Mouse (Mus musculus): ENCODE data around the gene Gbf1. TPM values are rescaled to one million over a fixed set of nuclear protein-coding genes. Genes with fewer than 3 reads are reported as not detected.

Gene Gbf1
- polyA plus RNA-seq, 1 experiment = 86.4 TPM

DNA sequence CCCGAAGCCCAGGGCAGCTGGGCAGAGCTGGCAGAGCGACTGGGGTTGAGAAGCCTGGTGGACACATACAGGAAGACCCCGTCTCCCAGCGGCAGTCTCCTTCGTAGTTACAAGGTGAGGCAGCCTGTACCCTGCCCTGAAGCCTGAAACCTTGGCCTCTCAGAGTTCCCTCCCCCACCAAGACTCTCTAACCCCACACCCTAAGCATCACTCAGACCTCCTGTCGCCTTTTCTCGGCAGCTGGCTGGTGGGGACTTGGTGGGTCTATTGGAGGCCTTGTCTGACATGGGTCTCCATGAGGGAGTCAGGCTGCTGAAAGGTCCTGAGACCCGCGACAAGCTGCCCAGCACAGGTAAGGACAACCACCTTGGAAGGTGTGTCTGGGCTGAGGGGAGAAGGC, 159.0 kb downstream of the Gbf1 start:
- Histone ChIP-seq H3K27ac (ENCODE audit: insufficient read depth, low read length) (no peak overlapping the region), H3K4me3 (ENCODE audit: insufficient read depth, low read length) (no peak overlapping the region), H3K4me1 (ENCODE audit: control insufficient read depth, insufficient read depth, low read length) (no peaks in the 10 kb centered on the region)
- TF ChIP-seq POLR2A (IDR thresholded peaks at IDR 0.05; ENCODE audit: low read depth, low read length) = no peak
- TF ChIP-seq CTCF (IDR thresholded peaks at IDR 0.05; ENCODE audit: borderline replicate concordance, insufficient read depth, low read length) = no peak

DNA sequence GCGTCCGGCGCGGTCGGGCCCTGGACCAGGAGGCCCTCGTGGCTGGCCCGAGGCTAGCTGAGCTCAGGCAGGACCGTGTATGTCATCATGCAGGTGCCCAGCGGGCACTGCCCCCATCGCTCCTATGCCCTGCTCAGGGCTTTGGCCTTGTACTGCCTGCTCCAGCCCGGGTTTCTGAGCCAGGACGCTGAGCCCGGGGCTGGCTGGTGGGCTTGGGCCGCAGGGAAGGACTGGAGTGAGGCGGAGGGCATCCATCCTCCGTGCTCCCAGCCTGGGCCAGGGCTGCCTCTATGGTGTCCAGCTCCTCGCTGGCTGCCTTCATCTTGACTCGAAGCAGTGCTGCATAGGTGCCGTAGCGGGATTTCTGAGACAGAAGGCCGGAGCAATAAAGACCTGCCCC, 160.3 kb downstream of the Gbf1 start:
- H3K27ac ChIP-seq (ENCODE audit: insufficient read depth, low read length) = no peak overlapping the region
- no peak for TF ChIP-seq POLR2A (IDR thresholded peaks at IDR 0.05; ENCODE audit: low read depth, low read length)
- H3K4me3 ChIP-seq (ENCODE audit: insufficient read depth, low read length) = no peak overlapping the region
- no peaks in the 10 kb centered on the region for H3K4me1 ChIP-seq (ENCODE audit: control insufficient read depth, insufficient read depth, low read length)

DNA sequence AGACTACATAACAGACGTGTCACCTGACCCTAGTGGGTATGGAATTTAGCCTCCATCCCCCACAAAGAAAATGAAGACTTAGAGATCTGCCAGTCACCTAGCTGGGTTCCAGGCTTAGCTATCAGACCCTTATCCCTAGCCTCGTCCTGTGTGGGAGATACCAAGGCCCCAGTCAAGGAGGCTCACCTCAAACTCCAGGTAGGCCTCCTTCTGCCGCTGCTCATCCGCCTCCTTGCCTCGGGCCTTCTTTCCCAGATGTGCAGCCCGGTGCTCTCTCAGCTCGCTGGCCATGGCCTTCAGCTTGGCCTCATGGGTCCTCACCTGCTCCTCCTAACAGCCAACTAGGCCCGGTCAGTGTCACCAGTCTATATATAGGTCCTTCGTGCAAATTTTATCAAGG, 160.8 kb downstream of the Gbf1 start:
- TF ChIP-seq CTCF (IDR thresholded peaks at IDR 0.05; ENCODE audit: borderline replicate concordance, insufficient read depth, low read length) = no peak
- no peak for TF ChIP-seq POLR2A (IDR thresholded peaks at IDR 0.05; ENCODE audit: low read depth, low read length)
- Histone ChIP-seq H3K4me3 (ENCODE audit: insufficient read depth, low read length) (no peak overlapping the region), H3K27ac (ENCODE audit: insufficient read depth, low read length) (no peak overlapping the region), H3K4me1 (ENCODE audit: control insufficient read depth, insufficient read depth, low read length) (no peaks in the 10 kb centered on the region)

DNA sequence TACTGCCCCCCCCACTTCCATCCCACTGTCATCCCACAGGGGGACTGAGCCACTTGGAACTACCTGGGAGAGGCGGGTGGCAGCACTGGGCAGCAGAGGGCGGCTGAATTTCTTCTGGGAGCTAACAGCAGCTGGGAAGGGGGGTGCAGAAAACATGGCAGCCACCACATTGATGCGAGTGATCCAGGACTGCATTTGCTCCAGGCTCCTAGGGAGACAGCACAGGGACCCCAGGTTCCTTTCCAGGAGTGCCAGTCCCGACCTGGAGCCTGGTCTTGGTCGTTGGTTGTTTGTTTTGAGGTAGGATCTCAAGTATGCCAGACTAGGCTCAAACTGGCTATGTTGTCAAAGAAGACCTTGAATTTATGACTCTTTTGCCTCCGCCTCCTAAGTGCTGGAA, 161.3 kb downstream of the Gbf1 start:
- Histone ChIP-seq H3K4me1 (ENCODE audit: control insufficient read depth, insufficient read depth, low read length) (no peaks in the 10 kb centered on the region; the same call in 1 of the 2 replicates), H3K4me3 (ENCODE audit: insufficient read depth, low read length) (no peak overlapping the region), H3K27ac (ENCODE audit: insufficient read depth, low read length) (no peak overlapping the region)
- TF ChIP-seq POLR2A (IDR thresholded peaks at IDR 0.05; ENCODE audit: low read depth, low read length) (no peak), CTCF (IDR thresholded peaks at IDR 0.05; ENCODE audit: borderline replicate concordance, insufficient read depth, low read length) (no peak)

DNA sequence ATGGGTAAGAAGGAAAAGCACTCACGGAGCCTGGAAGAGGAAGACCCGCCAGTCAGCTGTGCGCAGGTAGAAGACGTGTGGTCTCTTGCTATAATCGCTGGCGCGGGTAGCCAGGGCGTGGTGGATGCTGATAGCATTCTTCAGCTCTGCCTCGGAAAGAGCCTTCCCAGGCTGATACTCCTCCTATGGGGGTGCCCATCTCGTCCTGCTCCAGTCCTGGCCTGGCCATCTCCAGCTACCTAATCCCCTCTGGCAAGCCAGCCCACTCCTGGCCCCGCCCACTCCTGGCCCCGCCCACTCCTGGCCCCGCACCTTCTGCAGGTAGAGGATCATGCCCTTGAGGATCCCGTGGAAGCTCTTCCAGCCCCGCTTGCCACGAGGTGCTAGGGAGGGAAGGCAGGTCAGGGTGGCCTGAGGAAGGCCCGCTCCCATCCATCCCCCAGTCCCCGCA, 161.9 kb downstream of the Gbf1 start:
- Histone ChIP-seq H3K4me1 (ENCODE audit: control insufficient read depth, insufficient read depth, low read length) (peaks cover 2% of the 10 kb centered on the region; the same call in 1 of the 2 replicates), H3K27ac (ENCODE audit: insufficient read depth, low read length) (no peak overlapping the region), H3K4me3 (ENCODE audit: insufficient read depth, low read length) (no peak overlapping the region)
- TF ChIP-seq CTCF (IDR thresholded peaks at IDR 0.05; ENCODE audit: borderline replicate concordance, insufficient read depth, low read length) = no peak
- TF ChIP-seq POLR2A (IDR thresholded peaks at IDR 0.05; ENCODE audit: low read depth, low read length) = 0 out of 2 replicates have a peak, but pooled peaks have one; percentile 14

DNA sequence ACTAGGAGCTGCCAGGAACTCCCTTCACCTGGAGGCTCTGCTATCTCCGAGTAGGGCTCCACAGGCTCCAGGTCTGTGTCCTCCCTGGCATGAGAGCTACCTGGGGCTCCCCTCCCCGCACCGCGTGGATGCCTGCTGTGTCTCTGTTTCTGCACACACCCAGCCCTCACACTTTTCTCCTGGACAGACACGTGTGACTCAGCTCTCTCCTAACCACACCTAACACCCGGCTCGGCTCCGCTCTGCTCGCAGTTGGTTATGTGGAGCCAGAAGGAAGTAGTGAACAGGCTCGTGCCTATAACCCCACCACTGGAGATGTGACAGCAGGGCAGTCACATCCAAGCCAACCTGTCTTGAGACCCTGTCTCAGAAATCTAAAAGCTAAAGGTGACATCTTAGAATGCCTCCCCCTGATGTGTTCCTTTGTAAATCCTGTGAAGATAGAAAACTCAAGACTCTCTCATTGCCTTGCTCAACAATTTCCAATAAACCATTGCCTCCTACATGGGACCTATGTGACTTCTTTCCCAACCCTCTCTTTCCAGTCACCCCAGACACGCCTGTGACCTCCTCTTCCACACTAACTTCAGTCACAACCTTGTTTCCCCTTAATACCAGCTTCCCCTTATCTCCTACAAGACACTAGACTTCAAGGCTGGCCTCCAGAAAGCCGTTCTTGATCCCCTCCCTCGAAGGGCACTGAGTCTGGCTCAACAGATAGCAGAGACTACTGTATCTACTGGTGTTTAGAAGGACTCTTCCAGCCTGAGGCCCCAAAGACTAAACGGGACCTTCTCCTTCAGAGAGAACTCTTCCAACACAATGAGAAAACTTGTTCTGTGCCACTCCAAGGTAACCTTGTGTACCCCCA, 162.8 kb downstream of the Gbf1 start:
- Histone ChIP-seq H3K4me3 (ENCODE audit: insufficient read depth, low read length) (no peak overlapping the region), H3K4me1 (ENCODE audit: control insufficient read depth, insufficient read depth, low read length) (peaks cover 2% of the 10 kb centered on the region; the same call in 1 of the 2 replicates), H3K27ac (ENCODE audit: insufficient read depth, low read length) (no peak overlapping the region)
- TF ChIP-seq CTCF (IDR thresholded peaks at IDR 0.05; ENCODE audit: borderline replicate concordance, insufficient read depth, low read length) (no peak), POLR2A (IDR thresholded peaks at IDR 0.05; ENCODE audit: low read depth, low read length) (0 out of 2 replicates have a peak, but pooled peaks have one; percentile 18)

DNA sequence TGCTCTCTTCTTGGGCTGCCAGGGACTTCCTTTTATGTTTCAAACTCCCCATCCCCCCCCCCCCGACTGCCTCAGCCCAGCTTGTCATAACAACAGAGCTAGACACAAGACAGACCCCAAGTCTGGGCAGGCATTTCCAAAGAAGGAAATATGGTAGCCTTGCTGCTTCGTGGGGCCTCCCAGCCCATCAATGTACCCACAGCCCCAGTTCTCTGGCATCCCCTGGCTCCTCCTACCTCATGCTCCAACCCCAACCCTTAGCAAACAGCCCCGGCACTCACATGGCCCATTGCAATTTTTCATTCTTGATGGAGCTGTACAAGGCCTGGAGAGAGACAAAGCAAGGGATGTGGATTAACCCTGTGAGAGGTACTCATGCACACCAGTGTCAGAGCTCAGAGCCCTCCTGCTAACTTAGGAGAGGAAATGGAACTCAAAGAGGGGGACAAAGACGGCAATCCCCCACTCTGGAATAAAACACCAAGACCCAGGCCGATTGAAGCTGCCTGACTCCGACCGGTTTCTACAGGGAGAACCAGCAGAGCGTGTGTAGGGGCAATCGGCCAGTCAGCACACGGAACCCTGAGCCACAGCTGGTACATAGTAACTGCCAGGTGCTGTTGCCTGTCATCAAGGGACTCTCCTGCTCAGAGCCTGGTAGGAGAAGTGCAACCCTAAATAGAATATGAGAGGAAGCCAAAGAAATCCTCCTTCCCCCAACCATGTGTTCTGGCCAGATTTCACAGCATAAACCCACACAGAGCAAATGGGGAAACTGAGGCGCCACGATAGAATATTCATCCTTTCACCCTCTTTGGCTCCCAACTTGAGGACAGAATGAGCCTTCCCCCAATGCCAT, 163.7 kb downstream of the Gbf1 start:
- no peak overlapping the region for H3K4me3 ChIP-seq (ENCODE audit: insufficient read depth, low read length)
- peaks cover 2% of the 10 kb centered on the region for H3K4me1 ChIP-seq (ENCODE audit: control insufficient read depth, insufficient read depth, low read length)
- TF ChIP-seq CTCF (IDR thresholded peaks at IDR 0.05; ENCODE audit: borderline replicate concordance, insufficient read depth, low read length) (no peak), POLR2A (IDR thresholded peaks at IDR 0.05; ENCODE audit: low read depth, low read length) (0 out of 2 replicates have a peak, but pooled peaks have one; percentile 25)
- no peak overlapping the region for H3K27ac ChIP-seq (ENCODE audit: insufficient read depth, low read length)

DNA sequence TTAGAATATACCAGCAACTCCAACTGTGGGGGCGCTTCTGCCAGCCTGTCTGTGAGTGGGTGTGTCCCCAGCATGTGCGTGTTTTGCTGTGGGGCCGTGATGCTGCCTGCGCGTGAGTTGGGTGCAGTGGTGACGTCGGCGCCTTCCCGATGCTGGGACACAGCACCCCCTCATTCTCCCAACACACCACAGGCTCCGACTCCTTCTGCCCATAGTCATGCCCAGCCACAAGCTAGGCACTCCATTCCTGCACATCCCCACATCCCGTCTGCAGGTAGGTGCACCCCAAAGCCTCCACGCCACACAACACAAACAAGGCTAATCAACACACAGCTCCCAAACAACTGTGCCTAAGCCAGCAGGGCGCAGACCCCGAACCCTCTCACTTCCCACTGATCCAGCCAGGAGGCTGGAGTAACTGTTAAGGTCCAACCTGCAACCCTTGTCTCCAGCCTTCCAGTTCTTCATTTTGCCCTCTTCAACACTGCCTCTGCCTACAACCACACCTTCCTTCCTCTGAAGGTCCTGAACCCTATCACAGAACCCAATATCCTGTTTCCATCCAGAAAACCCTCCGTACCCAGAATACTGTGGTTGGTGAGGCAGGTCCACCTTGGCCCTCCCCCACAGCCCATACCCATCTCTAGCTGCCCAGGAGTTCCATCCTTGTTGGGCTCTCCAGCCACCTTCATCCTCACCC, 164.7 kb downstream of the Gbf1 start:
- no peak overlapping the region for H3K27ac ChIP-seq (ENCODE audit: insufficient read depth, low read length)
- peaks cover 2% of the 10 kb centered on the region for H3K4me1 ChIP-seq (ENCODE audit: control insufficient read depth, insufficient read depth, low read length)
- TF ChIP-seq CTCF (IDR thresholded peaks at IDR 0.05; ENCODE audit: borderline replicate concordance, insufficient read depth, low read length) = no peak
- TF ChIP-seq POLR2A (IDR thresholded peaks at IDR 0.05; ENCODE audit: low read depth, low read length) = no peak
- no peak overlapping the region for H3K4me3 ChIP-seq (ENCODE audit: insufficient read depth, low read length)

DNA sequence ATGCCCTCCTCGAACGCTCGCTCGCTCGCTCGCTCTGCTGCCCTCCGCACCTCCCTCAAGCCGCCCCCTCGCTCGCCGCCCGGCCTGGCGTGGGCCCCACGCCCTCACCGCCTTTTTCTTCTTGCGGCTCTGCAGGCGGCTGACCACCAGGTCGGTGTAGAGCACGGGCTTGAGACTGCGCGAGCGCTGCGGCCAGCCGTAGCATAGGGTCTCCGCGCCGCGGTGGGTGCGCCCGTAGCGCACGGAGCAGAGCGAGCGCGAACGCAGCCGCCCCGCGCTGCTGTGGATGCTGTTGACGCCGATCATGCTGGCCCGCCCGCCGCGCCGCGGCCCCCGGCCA, 165.2 kb downstream of the Gbf1 start:
- TF ChIP-seq CTCF (IDR thresholded peaks at IDR 0.05; ENCODE audit: borderline replicate concordance, insufficient read depth, low read length) (no peak), POLR2A (IDR thresholded peaks at IDR 0.05; ENCODE audit: low read depth, low read length) (no peak)
- peaks cover 2% of the 10 kb centered on the region for H3K4me1 ChIP-seq (ENCODE audit: control insufficient read depth, insufficient read depth, low read length)
- no peak overlapping the region for H3K4me3 ChIP-seq (ENCODE audit: insufficient read depth, low read length)
- no peak overlapping the region for H3K27ac ChIP-seq (ENCODE audit: insufficient read depth, low read length)
